Mouse (Mus musculus) C2C12 (cell line): ENCODE measurements around the gene Syt15.

ENCODE experiments used
- CEBPB ChIP-seq: IDR thresholded peaks from one replicate; pipeline ENCODE4 v1.6.1; 2011; ENCODE audit warnings: low read depth, mild to moderate bottlenecking, control low read depth, moderate library complexity
- CTCF ChIP-seq: IDR thresholded peaks from one replicate; pipeline ENCODE4 v1.5.1; 2011; ENCODE audit not compliant: control insufficient read depth, insufficient read depth, insufficient read length
- MYOG ChIP-seq: IDR thresholded peaks from one replicate; pipeline ENCODE4 v1.6.1; 2011; ENCODE audit not compliant: control insufficient read depth, insufficient read length; ENCODE audit errors: extremely low read depth
- USF1 ChIP-seq: IDR thresholded peaks from one replicate; pipeline ENCODE4 v1.6.1; 2011; ENCODE audit warnings: low read depth, mild to moderate bottlenecking, control low read depth, moderate library complexity

- TF ChIP-seq CTCF (no peak), MYOG (no peak), USF1 (no peak), CEBPB (no peak)
Measured at GRCm38 (mm10) chr14:34219786-34220198, 397 bp downstream of the Syt15 start.
